Mouse (Mus musculus): ENCODE results near the gene Katnbl1. TPM values are rescaled to one million over a fixed set of nuclear protein-coding genes. Genes with fewer than 3 reads are reported as not detected.

The Katnbl1 gene
- total RNA-seq, 4 experiments from 2014 or later, result 1.7 to 4.3 (median 2.0) TPM

Other genes starting within 250 kb of the Katnbl1 start
- not detected for gene Olfr1316, start 244.2 kb upstream of the Katnbl1 start, total RNA-seq (2022)
- not detected for gene Olfr1317, start 238.9 kb upstream of the Katnbl1 start, total RNA-seq (2022)
- not detected for gene Olfr1318, start 225.0 kb upstream of the Katnbl1 start, total RNA-seq (2022)
- 1 to 10 TPM in 2 of 4 experiments, under 1 TPM in 2; 0.61 to 1.3 (median 0.97) TPM for gene Lpcat4, start 139.7 kb upstream of the Katnbl1 start, total RNA-seq (2022)
- gene Nutm1, start 119.9 kb upstream of the Katnbl1 start, total RNA-seq (2022), result not detected
- gene Nop10, start 117.3 kb upstream of the Katnbl1 start, total RNA-seq (2022), result 10 to 100 TPM; 50.0 to 61.0 (median 55.2) TPM
- gene Slc12a6, start 113.4 kb upstream of the Katnbl1 start, total RNA-seq (2022), result 10 to 100 TPM; 26.2 to 30.9 (median 27.1) TPM
- under 1 TPM in 3 of 4 experiments, not detected in 1; 0.72 to 0.89 (median 0.87) TPM for gene Gm21985, start 112.9 kb upstream of the Katnbl1 start, total RNA-seq (2022)
- gene Emc4, start 11.2 kb upstream of the Katnbl1 start, total RNA-seq (2022), result 10 to 100 TPM; 72.9 to 76.0 (median 73.7) TPM
- gene Emc7, start 75.8 kb downstream of the Katnbl1 start, total RNA-seq (2022), result 10 to 100 TPM; 12.2 to 14.3 (median 13.5) TPM
- gene Chrm5, start 101.6 kb downstream of the Katnbl1 start, total RNA-seq (2022), result not detected
- gene Aven, start 113.8 kb downstream of the Katnbl1 start, total RNA-seq (2022), result 10 to 100 TPM; 13.4 to 18.4 (median 15.0) TPM